Mouse (Mus musculus) stomach, embryonic 15.5 days (tissue): ENCODE measurements at regions not wholly inside any gene's neighbourhood (a gene's known extent, or its start where the extent isn't known, plus 50 kb on each side); places are given as distances from the start of the nearest gene placed in this dataset.
A peak's percentile ranks its signal among the peaks of the same experiment; 100 is the strongest.

Source experiments
- ATAC-seq: fragments of 200-750 bp; cut with Nextera tagmentation; 2 replicates; pipeline ENCODE4 v1.8.0; 2017; ENCODE audit warnings: low read depth, moderate number of reproducible peaks, moderate TSS enrichment; ENCODE audit not compliant: insufficient read depth, low FRiP score
- H3K27ac ChIP-seq: fragments of 300-500 bp; sonication (generic); 2 replicates; pipeline ENCODE4 v1.5.1; 2015; ENCODE audit warnings: mild to moderate bottlenecking, inconsistent platforms
- H3K27me3 ChIP-seq: fragments of 300-500 bp; sonication (generic); replicated peaks from 2 replicates; pipeline ENCODE4 v1.6.1; 2015; ENCODE audit warnings: inconsistent platforms
- H3K36me3 ChIP-seq: fragments of 300-500 bp; sonication (generic); 2 replicates; pipeline ENCODE4 v1.6.1; 2015; ENCODE audit warnings: inconsistent platforms
- H3K4me1 ChIP-seq: fragments of 300-500 bp; sonication (generic); 2 replicates; pipeline ENCODE4 v1.6.1; 2015; ENCODE audit warnings: inconsistent platforms
- H3K4me2 ChIP-seq: fragments of 300-500 bp; sonication (generic); 2 replicates; pipeline ENCODE4 v1.6.1; 2015; ENCODE audit warnings: mild to moderate bottlenecking, inconsistent platforms
- H3K4me3 ChIP-seq: fragments of 300-500 bp; sonication (generic); replicated peaks from 2 replicates; pipeline ENCODE4 v1.5.1; 2015; ENCODE audit warnings: inconsistent platforms
- H3K9ac ChIP-seq: fragments of 300-500 bp; sonication (generic); 2 replicates; pipeline ENCODE4 v1.6.1; 2015; ENCODE audit warnings: inconsistent platforms
- H3K9me3 ChIP-seq: fragments of 300-500 bp; sonication (generic); 2 replicates; pipeline ENCODE4 v1.6.1; 2016; ENCODE audit warnings: inconsistent platforms
- WGBS: fragments of 180-500 bp; shearing (Covaris S2); methylation state at CpG from one replicate; pipeline ENCODE4 v1.1.7; 2015; 5-methylcytosine and 5-hydroxymethylcytosine counted together

- no peaks in the 10 kb centered on the region for H3K27me3 ChIP-seq
- no peak overlapping the region for H3K9ac ChIP-seq
- H3K4me1 ChIP-seq, result no peaks in the 10 kb centered on the region
- no peak overlapping the region for H3K27ac ChIP-seq
- H3K36me3 ChIP-seq, result no peaks in the 10 kb centered on the region
- no peaks in the 10 kb centered on the region for H3K9me3 ChIP-seq
- H3K4me3 ChIP-seq, result no peak overlapping the region
- ATAC-seq, result no peak
- no peak overlapping the region for H3K4me2 ChIP-seq
- 77% methylated on average over 2 of the region's 2 CpGs for WGBS
These were observed 889.9 kb upstream of the A1bg start for GRCm38 (mm10) chr15:61812671-61813070.

DNA sequence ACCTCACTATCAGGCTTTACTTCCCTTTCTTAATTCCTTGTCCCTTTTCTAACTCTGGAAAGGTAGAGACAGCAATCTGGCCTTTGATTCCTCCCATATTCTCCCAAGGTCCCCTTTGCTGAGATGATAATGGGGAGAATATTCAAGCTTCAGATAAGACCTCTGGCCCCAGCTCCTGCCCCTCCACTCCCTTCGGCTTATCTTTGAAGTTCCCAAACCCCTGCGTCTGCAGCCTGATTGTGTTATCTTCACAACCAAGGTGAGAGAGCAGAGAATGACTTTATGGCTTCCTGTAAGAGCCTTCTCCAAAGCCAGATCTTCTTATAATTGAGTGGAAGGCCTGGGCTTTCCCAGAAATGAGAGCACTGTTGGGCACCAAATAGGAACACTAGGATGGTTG lies 882.6 kb upstream of the A1bg start:
- ATAC-seq, result no peak
- Histone ChIP-seq H3K27me3 (no peaks in the 10 kb centered on the region), H3K36me3 (no peaks in the 10 kb centered on the region), H3K9ac (no peak overlapping the region), H3K4me2 (no peak overlapping the region), H3K4me3 (no peak overlapping the region), H3K27ac (no peak overlapping the region), H3K4me1 (no peaks in the 10 kb centered on the region), H3K9me3 (no peaks in the 10 kb centered on the region)
- 32% methylated on average over 2 of the region's 2 CpGs for WGBS

- ATAC-seq, result no peak
- no peaks in the 10 kb centered on the region for H3K4me1 ChIP-seq
- H3K27ac ChIP-seq, result no peak overlapping the region
- no peaks in the 10 kb centered on the region for H3K36me3 ChIP-seq
- no peaks in the 10 kb centered on the region for H3K27me3 ChIP-seq
- H3K9ac ChIP-seq, result no peak overlapping the region
- no peak overlapping the region for H3K4me3 ChIP-seq
- 67% methylated on average over 4 of the region's 4 CpGs for WGBS
- no peaks in the 10 kb centered on the region for H3K9me3 ChIP-seq
- H3K4me2 ChIP-seq, result no peak overlapping the region
These were observed 877.3 kb upstream of the A1bg start for GRCm38 (mm10) chr15:61800155-61800554.

- 61% methylated on average over 1 of the region's 1 CpGs for WGBS
- no peaks in the 10 kb centered on the region for H3K4me1 ChIP-seq
- no peaks in the 10 kb centered on the region for H3K27me3 ChIP-seq
- ATAC-seq, result no peak
- H3K27ac ChIP-seq, result no peak overlapping the region
- H3K36me3 ChIP-seq, result no peaks in the 10 kb centered on the region
- no peaks in the 10 kb centered on the region for H3K9me3 ChIP-seq
- H3K4me2 ChIP-seq, result no peak overlapping the region
- no peak overlapping the region for H3K4me3 ChIP-seq
- H3K9ac ChIP-seq, result no peak overlapping the region
These were observed 875.0 kb upstream of the A1bg start for GRCm38 (mm10) chr15:61797827-61798226.

DNA sequence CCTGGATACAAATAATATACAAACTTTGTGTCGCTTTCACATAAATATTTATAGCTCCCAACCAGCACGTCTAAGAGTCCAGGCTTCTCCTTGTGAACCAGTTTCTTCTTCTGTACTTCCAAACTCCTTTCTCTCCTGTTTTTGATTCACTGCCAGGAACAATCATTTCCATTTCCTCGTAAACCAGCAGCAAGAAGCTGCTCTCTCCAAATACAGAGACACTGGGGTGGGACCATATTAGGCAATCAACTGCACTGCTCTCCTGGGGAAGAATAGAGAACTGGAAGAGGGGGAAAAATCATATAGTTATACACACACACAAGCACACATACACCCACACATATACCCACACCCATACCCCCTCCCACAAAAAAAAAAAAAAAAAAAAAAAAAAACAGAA lies 871.7 kb upstream of the A1bg start:
- Histone ChIP-seq H3K9me3 (no peaks in the 10 kb centered on the region), H3K4me2 (no peak overlapping the region), H3K27ac (no peak overlapping the region), H3K4me1 (no peaks in the 10 kb centered on the region), H3K9ac (no peak overlapping the region), H3K27me3 (no peaks in the 10 kb centered on the region), H3K36me3 (no peaks in the 10 kb centered on the region), H3K4me3 (no peak overlapping the region)
- ATAC-seq, result no peak
- 31% methylated on average over 3 of the region's 3 CpGs for WGBS

DNA sequence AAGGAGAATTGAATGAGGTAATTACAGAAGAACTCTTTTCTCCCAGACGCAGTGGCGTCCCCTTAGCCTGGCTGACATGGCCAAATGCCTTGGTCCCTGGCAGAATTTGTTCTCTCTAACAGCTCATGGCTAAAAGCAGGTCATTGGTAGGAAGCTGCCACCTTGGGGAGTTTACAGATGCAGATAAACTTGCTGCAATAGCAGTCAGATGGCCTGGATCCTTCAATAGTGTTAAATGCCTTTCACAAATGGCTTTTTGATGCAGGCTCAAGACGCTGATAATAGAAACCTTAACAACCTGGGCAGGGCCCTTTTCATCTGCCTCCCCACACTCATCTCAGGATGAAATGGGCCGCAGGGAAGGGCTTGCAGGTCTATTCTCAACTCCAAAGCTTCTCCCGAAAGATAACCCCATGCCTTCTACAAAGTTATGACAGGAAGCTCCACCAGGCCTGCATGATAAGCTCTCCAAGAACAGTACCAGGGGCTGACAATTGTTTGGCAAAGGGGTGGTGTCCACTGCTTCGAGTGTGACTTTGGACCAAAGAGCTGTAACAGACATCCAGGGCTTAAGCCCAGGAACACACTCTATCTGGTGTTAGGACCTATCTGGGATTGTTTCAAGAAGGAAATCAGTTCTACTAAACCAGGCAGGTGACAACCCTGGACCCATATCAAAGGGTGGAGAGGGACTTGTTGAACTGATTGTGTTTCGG lies 867.2 kb upstream of the A1bg start:
- H3K36me3 ChIP-seq, result no peaks in the 10 kb centered on the region
- no peak overlapping the region for H3K4me2 ChIP-seq
- no peak overlapping the region for H3K27ac ChIP-seq
- H3K4me1 ChIP-seq, result no peaks in the 10 kb centered on the region
- no peak for ATAC-seq
- H3K4me3 ChIP-seq, result no peak overlapping the region
- H3K9ac ChIP-seq, result no peak overlapping the region
- H3K27me3 ChIP-seq, result no peaks in the 10 kb centered on the region
- no peaks in the 10 kb centered on the region for H3K9me3 ChIP-seq
- WGBS, result 56% methylated on average over 7 of the region's 7 CpGs

- H3K4me3 ChIP-seq, result no peak overlapping the region
- no peaks in the 10 kb centered on the region for H3K4me1 ChIP-seq
- ATAC-seq, result no peak
- no peaks in the 10 kb centered on the region for H3K9me3 ChIP-seq
- WGBS, result 77% methylated on average over 1 of the region's 1 CpGs
- H3K36me3 ChIP-seq, result no peaks in the 10 kb centered on the region
- H3K9ac ChIP-seq, result no peak overlapping the region
- no peaks in the 10 kb centered on the region for H3K27me3 ChIP-seq
- no peak overlapping the region for H3K4me2 ChIP-seq
- H3K27ac ChIP-seq, result no peak overlapping the region
These were observed 864.2 kb upstream of the A1bg start for GRCm38 (mm10) chr15:61787046-61787445.

- no peak overlapping the region for H3K9ac ChIP-seq
- H3K4me2 ChIP-seq, result no peak overlapping the region
- H3K27ac ChIP-seq, result no peak overlapping the region
- no peaks in the 10 kb centered on the region for H3K36me3 ChIP-seq
- no peaks in the 10 kb centered on the region for H3K9me3 ChIP-seq
- no peaks in the 10 kb centered on the region for H3K4me1 ChIP-seq
- H3K4me3 ChIP-seq, result no peak overlapping the region
- WGBS, result 76% methylated on average over 2 of the region's 2 CpGs
- H3K27me3 ChIP-seq, result no peaks in the 10 kb centered on the region
- no peak for ATAC-seq
These were observed 858.7 kb upstream of the A1bg start for GRCm38 (mm10) chr15:61781531-61781930.

DNA sequence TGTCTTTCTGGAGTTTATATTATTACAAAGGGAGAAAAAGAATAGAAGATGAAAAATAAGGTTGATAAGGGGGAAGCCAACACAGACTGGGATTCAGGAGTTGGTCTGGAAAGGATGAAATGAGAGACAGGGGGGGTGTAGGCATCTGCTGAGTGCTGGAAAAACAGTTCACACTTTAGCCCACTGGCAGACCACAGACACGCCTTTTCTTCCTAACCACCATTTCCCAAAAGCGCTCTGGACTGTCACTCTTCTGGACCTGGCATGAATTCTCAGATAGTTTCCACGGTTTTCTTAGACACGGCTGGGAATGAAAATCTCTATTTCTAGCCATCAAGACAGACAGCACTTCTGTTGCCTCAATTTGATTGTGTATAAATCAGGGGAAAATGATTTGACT lies 850.2 kb upstream of the A1bg start:
- H3K36me3 ChIP-seq, result no peaks in the 10 kb centered on the region
- no peak overlapping the region for H3K27ac ChIP-seq
- ATAC-seq, result no peak
- no peak overlapping the region for H3K4me2 ChIP-seq
- H3K4me1 ChIP-seq, result peaks cover 5% of the 10 kb centered on the region; the same call in 1 of the 2 replicates
- no peak overlapping the region for H3K9ac ChIP-seq
- no peaks in the 10 kb centered on the region for H3K9me3 ChIP-seq
- no peaks in the 10 kb centered on the region for H3K27me3 ChIP-seq
- WGBS, result 88% methylated on average over 4 of the region's 4 CpGs
- no peak overlapping the region for H3K4me3 ChIP-seq

GRCm38 (mm10) chr15:61770721-61771542 lies 848.1 kb upstream of the A1bg start:
- H3K4me2 ChIP-seq, result peak overlapping the region; percentile 27; the same call in 1 of the 2 replicates
- 37% methylated on average over 14 of the region's 14 CpGs for WGBS
- H3K27ac ChIP-seq, result peak overlapping the region; percentile 53

GRCm38 (mm10) chr15:61766544-61767094 lies 843.8 kb upstream of the A1bg start:
- no peak for ATAC-seq
- no peaks in the 10 kb centered on the region for H3K9me3 ChIP-seq
- H3K27me3 ChIP-seq, result no peaks in the 10 kb centered on the region
- WGBS, result 24% methylated on average over 2 of the region's 2 CpGs
- no peak overlapping the region for H3K27ac ChIP-seq
- H3K4me1 ChIP-seq, result peaks cover 5% of the 10 kb centered on the region; the same call in 1 of the 2 replicates
- H3K4me2 ChIP-seq, result no peak overlapping the region
- H3K36me3 ChIP-seq, result no peaks in the 10 kb centered on the region
- H3K4me3 ChIP-seq, result no peak overlapping the region
- no peak overlapping the region for H3K9ac ChIP-seq

More at GRCm38 (mm10) chr15:61770721-61771542, 848.1 kb upstream of the A1bg start:
- peak; percentile 58; the same call in 1 of the 2 replicates for ATAC-seq
- Histone ChIP-seq H3K9ac (no peak overlapping the region), H3K4me3 (no peak overlapping the region), H3K4me1 (peaks cover 5% of the 10 kb centered on the region; the same call in 1 of the 2 replicates), H3K36me3 (no peaks in the 10 kb centered on the region), H3K9me3 (no peaks in the 10 kb centered on the region), H3K27me3 (no peaks in the 10 kb centered on the region)

GRCm38 (mm10) chr15:61753802-61754201 lies 831.0 kb upstream of the A1bg start:
- H3K36me3 ChIP-seq, result no peaks in the 10 kb centered on the region
- ATAC-seq, result no peak

More at GRCm38 (mm10) chr15:61753802-61754201, 831.0 kb upstream of the A1bg start:
- no peaks in the 10 kb centered on the region for H3K9me3 ChIP-seq
- 72% methylated on average over 2 of the region's 2 CpGs for WGBS
- no peak overlapping the region for H3K4me3 ChIP-seq
- H3K4me2 ChIP-seq, result no peak overlapping the region
- H3K4me1 ChIP-seq, result no peaks in the 10 kb centered on the region
- H3K27ac ChIP-seq, result no peak overlapping the region
- H3K9ac ChIP-seq, result no peak overlapping the region
- no peaks in the 10 kb centered on the region for H3K27me3 ChIP-seq
